Mouse (Mus musculus) heart, embryonic 14.5 days (tissue): ENCODE results near the gene 4930447C04Rik. TPM values are rescaled to one million over a fixed set of nuclear protein-coding genes. Genes with fewer than 3 reads are reported as not detected.
A peak's percentile ranks its signal among the peaks of the same experiment; 100 is the strongest.

Source experiments
- ATAC-seq: fragments of 200-750 bp; cut with Nextera tagmentation; 2 replicates; pipeline ENCODE4 v1.8.0; 2017; ENCODE audit warnings: low read depth, moderate TSS enrichment; ENCODE audit not compliant: insufficient number of reproducible peaks, insufficient read depth, low FRiP score
- H3K27ac ChIP-seq, 2 experiments: fragments of 200-500 bp in 1 of 2; fragments of 300-500 bp in 1 of 2; sonication (generic) in 1 of 2; replicated peaks in 1 of 2; 2 replicates each; pipeline ENCODE4 v1.5.1; 2012 to 2014; ENCODE audit warnings: low read depth in 2 of 2, low read length in 2 of 2, control low read depth in 1 of 2, mild to moderate bottlenecking in 1 of 2, mixed read lengths in 1 of 2; ENCODE audit not compliant: control insufficient read depth in 1 of 2, insufficient read depth in 1 of 2
- H3K27me3 ChIP-seq: fragments of 300-500 bp; sonication (generic); 2 replicates; pipeline ENCODE4 v1.6.1; 2014; ENCODE audit warnings: mild to moderate bottlenecking, low read length, control low read depth; ENCODE audit not compliant: control insufficient read depth, insufficient read depth
- H3K36me3 ChIP-seq: fragments of 300-500 bp; sonication (generic); 2 replicates; pipeline ENCODE4 v1.6.1; 2014; ENCODE audit warnings: mild to moderate bottlenecking, control low read depth, low read length, mixed read lengths; ENCODE audit not compliant: control insufficient read depth, insufficient read depth
- H3K4me1 ChIP-seq, 2 experiments: fragments of 200-500 bp in 1 of 2; fragments of 300-500 bp in 1 of 2; sonication (generic) in 1 of 2; 2 replicates each; pipeline ENCODE4 v1.6.1; 2012 to 2014; ENCODE audit warnings: low read length in 2 of 2, control low read depth in 1 of 2, mixed read lengths in 1 of 2; ENCODE audit not compliant: control insufficient read depth in 2 of 2, insufficient read depth in 2 of 2
- H3K4me2 ChIP-seq: fragments of 300-500 bp; sonication (generic); 2 replicates; pipeline ENCODE4 v1.6.1; 2014; ENCODE audit warnings: mild to moderate bottlenecking, low read length
- H3K4me3 ChIP-seq, 2 experiments: fragments of 200-500 bp in 1 of 2; fragments of 300-500 bp in 1 of 2; sonication (generic) in 1 of 2; 2 replicates each; pipeline ENCODE4 v1.5.1; 2012 to 2014; ENCODE audit warnings: low read length in 2 of 2, mild to moderate bottlenecking in 2 of 2, control low read depth in 1 of 2, low read depth in 1 of 2, moderate library complexity in 1 of 2; ENCODE audit not compliant: control insufficient read depth in 1 of 2, insufficient read depth in 1 of 2
- H3K9ac ChIP-seq: fragments of 300-500 bp; sonication (generic); 2 replicates; pipeline ENCODE4 v1.6.1; 2014; ENCODE audit warnings: mild to moderate bottlenecking, low read length
- H3K9me3 ChIP-seq: fragments of 300-500 bp; sonication (generic); 2 replicates; pipeline ENCODE4 v1.6.1; 2016; ENCODE audit warnings: low read length, control low read depth; ENCODE audit not compliant: control insufficient read depth
- WGBS: fragments of 180-500 bp; shearing (Covaris S2); extraction: QIAGEN DNeasy Blood & Tissue Kit; methylation state at CpG from one replicate; pipeline ENCODE4 v1.1.7; 2014; 5-methylcytosine and 5-hydroxymethylcytosine counted together
- polyA plus RNA-seq: library from polyadenylated mRNA; unstranded; fragments of >200 nt; fragmentation: Nextera tagmentation; extraction: Ambion mirVana; gene quantifications from 2 replicates; pipeline ENCODE4 v1.2.1, GENCODE M21; 2014

The 4930447C04Rik gene
- polyA plus RNA-seq, 1 experiment from 2014 or later: 1.6 TPM

GRCm38 (mm10) chr12:72845946-72846345 lies 94.6 kb downstream of the 4930447C04Rik start:
- Histone ChIP-seq H3K9ac (no peak overlapping the region), H3K27ac (no peak overlapping the region), H3K27me3 (peaks cover 28% of the 10 kb centered on the region), H3K9me3 (no peaks in the 10 kb centered on the region), H3K4me2 (no peak overlapping the region), H3K4me1 (peaks cover 6 to 8% of the 10 kb centered on the region in 2 experiments; a peak in 3 of 4 replicates), H3K36me3 (no peaks in the 10 kb centered on the region), H3K4me3 (no peak overlapping the region)
- WGBS: 42% methylated on average over 10 of the region's 10 CpGs
- no peak for ATAC-seq

- Histone ChIP-seq H3K9ac (0 out of 2 replicates have a peak overlapping the region, but pooled peaks have one; percentile 35), H3K4me1 (peaks cover 6 to 8% of the 10 kb centered on the region in 2 experiments; a peak in 3 of 4 replicates), H3K27me3 (peaks cover 24% of the 10 kb centered on the region), H3K27ac (peak overlapping the region; percentile 57 to 67; a peak in 3 of 4 replicates), H3K4me3 (peak overlapping the region; percentile 12 to 33; a peak in 3 of 4 replicates), H3K36me3 (no peaks in the 10 kb centered on the region), H3K9me3 (no peaks in the 10 kb centered on the region), H3K4me2 (peak overlapping the region; percentile 55)
- 19% methylated on average over 12 of the region's 12 CpGs for WGBS
- ATAC-seq: peak; percentile 72
Observed at GRCm38 (mm10) chr12:72843973-72844620, 96.5 kb downstream of the 4930447C04Rik start.

- no peak for ATAC-seq
- H3K4me2 ChIP-seq: peak overlapping the region; percentile 55
- H3K4me1 ChIP-seq: peaks cover 6 to 8% of the 10 kb centered on the region in 2 experiments; a peak in 3 of 4 replicates
- 0 out of 2 replicates have a peak overlapping the region, but pooled peaks have one; percentile 35 for H3K9ac ChIP-seq
- H3K27ac ChIP-seq: peak overlapping the region in 1 of 2 experiments; percentile 57; a peak in 1 of 4 replicates
- H3K36me3 ChIP-seq: no peaks in the 10 kb centered on the region
- H3K9me3 ChIP-seq: no peaks in the 10 kb centered on the region
- H3K27me3 ChIP-seq: peaks cover 22% of the 10 kb centered on the region
- H3K4me3 ChIP-seq: no peak overlapping the region
- 67% methylated on average over 4 of the region's 4 CpGs for WGBS
Observed at GRCm38 (mm10) chr12:72843555-72843954, 97.0 kb downstream of the 4930447C04Rik start.

DNA sequence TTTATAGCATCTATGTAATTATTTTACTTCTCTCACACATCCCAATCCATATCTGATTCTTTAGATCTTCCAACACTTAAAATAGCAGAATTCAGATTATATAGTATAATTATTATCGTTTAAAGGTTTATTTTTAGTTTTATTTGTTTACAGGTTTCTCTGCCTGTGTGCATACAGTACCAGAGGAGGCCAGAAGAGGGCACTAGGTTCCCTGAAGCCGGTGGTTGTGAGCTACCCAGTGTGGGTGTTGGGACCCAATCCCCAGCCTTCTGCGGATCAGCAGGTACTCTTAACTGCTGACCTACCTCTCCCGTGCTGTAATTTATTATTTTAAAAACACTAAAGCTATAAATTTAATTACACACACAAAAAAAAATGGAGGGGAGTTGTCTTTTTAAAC lies 97.4 kb downstream of the 4930447C04Rik start:
- H3K9ac ChIP-seq: no peak overlapping the region
- no peak overlapping the region for H3K4me3 ChIP-seq
- H3K27ac ChIP-seq: no peak overlapping the region
- no peak for ATAC-seq
- peaks cover 6 to 8% of the 10 kb centered on the region in 2 experiments; a peak in 3 of 4 replicates for H3K4me1 ChIP-seq
- H3K27me3 ChIP-seq: peaks cover 18% of the 10 kb centered on the region
- no peaks in the 10 kb centered on the region for H3K9me3 ChIP-seq
- no peaks in the 10 kb centered on the region for H3K36me3 ChIP-seq
- WGBS: 85% methylated on average over 4 of the region's 4 CpGs
- H3K4me2 ChIP-seq: no peak overlapping the region

- no peak overlapping the region for H3K9ac ChIP-seq
- no peak for ATAC-seq
- H3K36me3 ChIP-seq: no peaks in the 10 kb centered on the region
- no peaks in the 10 kb centered on the region for H3K9me3 ChIP-seq
- 87% methylated on average over 1 of the region's 1 CpGs for WGBS
- peaks cover 6 to 8% of the 10 kb centered on the region in 2 experiments; a peak in 3 of 4 replicates for H3K4me1 ChIP-seq
- H3K27me3 ChIP-seq: peaks cover 8% of the 10 kb centered on the region
- no peak overlapping the region for H3K27ac ChIP-seq
- no peak overlapping the region for H3K4me2 ChIP-seq
- H3K4me3 ChIP-seq: no peak overlapping the region
Observed at GRCm38 (mm10) chr12:72841500-72841899, 99.1 kb downstream of the 4930447C04Rik start.

- Histone ChIP-seq H3K4me3 (no peak overlapping the region), H3K9ac (no peak overlapping the region), H3K4me2 (no peak overlapping the region), H3K4me1 (no peaks in the 10 kb centered on the region), H3K9me3 (no peaks in the 10 kb centered on the region), H3K27ac (no peak overlapping the region), H3K36me3 (no peaks in the 10 kb centered on the region), H3K27me3 (peaks cover 9% of the 10 kb centered on the region)
- WGBS: 61% methylated on average over 4 of the region's 4 CpGs
- ATAC-seq: no peak
Observed at GRCm38 (mm10) chr12:72837302-72837701, 103.3 kb downstream of the 4930447C04Rik start.

DNA sequence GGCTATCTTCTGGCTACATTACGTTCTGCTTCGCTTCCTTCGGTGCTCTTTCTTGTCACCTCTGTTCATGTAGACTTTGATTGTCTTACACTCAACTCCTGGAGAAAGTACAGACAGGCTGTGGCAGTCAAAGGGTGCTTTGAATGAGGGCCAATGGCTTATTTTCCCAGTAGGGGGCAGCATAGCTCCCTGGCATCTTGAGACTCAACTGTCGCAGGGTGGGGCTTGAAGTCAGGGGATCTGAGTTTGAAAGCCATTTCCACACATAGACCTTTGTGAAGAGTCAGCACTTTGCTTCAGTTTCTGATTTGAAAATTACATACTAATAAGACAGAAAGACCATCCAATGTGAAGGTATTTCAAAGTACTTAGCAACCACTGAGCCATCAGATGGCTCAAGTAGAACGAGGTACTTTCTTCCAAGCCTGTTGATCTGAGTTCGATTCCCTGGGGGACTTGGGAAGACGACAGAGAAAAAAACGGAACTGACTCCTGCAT lies 105.0 kb downstream of the 4930447C04Rik start:
- no peak overlapping the region for H3K4me2 ChIP-seq
- no peak overlapping the region for H3K27ac ChIP-seq
- peaks cover 22% of the 10 kb centered on the region for H3K27me3 ChIP-seq
- H3K9me3 ChIP-seq: no peaks in the 10 kb centered on the region
- no peak overlapping the region for H3K4me3 ChIP-seq
- no peak overlapping the region for H3K9ac ChIP-seq
- H3K36me3 ChIP-seq: no peaks in the 10 kb centered on the region
- peaks cover 6 to 7% of the 10 kb centered on the region in 2 experiments; a peak in 3 of 4 replicates for H3K4me1 ChIP-seq
- ATAC-seq: no peak
- WGBS: 72% methylated on average over 8 of the region's 8 CpGs
